Mouse (Mus musculus) CD8-positive naive resting alpha-beta T cell, adult 57 days (primary cell): ENCODE results near the gene Gspt1. TPM values are rescaled to one million over a fixed set of nuclear protein-coding genes. Genes with fewer than 3 reads are reported as not detected.

ENCODE experiments used
- total RNA-seq: library from RNA; stranded (reverse); gene quantifications from one replicate; pipeline ENCODE4 v1.2.4, GENCODE M21; 2023

Gene Gspt1
- total RNA-seq = 85.0 TPM

DNA sequence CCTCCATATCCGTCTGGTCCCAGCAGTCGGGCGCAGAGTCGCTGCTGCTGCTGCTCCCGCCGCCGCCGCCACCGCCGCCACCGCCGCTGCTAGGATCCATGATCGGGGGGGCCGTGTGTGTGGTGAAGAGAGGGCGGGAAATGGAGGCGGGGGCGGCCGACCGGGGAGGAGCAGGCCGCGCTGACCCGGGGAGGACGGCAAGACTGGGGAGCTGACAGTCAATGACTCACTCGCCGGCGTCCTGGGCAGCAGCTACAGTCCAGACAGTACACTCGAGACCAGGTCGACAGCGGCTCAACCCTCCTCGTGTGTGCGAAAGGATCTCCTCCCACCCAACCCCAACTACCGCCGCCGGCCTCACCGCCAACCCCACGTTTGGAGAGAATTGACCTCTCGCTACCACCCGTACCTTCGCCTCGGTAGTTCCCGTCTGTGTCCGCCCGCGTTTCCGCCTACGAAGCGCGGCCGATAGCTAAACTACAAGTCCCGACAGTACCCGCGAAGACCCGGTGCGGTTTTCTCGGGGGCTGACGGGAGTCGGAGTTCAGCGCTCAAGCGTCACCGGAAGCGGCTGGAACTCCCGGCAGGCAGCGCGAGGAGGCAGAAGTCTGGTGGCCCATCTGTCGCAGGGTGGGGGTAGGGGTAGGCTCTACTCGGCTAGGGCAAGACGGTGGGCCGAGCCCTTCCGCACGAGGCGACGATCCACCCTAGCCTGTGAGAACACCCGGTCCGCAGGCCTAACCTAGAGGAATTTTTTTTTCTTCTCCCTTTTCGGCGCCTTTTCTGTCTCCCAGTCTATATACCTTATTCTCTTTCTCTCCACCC is at the start of gene Gspt1:
Gene Gspt1, minus strand, starts transcription at position 428 of the 825 bp plus-strand sequence.

DNA sequence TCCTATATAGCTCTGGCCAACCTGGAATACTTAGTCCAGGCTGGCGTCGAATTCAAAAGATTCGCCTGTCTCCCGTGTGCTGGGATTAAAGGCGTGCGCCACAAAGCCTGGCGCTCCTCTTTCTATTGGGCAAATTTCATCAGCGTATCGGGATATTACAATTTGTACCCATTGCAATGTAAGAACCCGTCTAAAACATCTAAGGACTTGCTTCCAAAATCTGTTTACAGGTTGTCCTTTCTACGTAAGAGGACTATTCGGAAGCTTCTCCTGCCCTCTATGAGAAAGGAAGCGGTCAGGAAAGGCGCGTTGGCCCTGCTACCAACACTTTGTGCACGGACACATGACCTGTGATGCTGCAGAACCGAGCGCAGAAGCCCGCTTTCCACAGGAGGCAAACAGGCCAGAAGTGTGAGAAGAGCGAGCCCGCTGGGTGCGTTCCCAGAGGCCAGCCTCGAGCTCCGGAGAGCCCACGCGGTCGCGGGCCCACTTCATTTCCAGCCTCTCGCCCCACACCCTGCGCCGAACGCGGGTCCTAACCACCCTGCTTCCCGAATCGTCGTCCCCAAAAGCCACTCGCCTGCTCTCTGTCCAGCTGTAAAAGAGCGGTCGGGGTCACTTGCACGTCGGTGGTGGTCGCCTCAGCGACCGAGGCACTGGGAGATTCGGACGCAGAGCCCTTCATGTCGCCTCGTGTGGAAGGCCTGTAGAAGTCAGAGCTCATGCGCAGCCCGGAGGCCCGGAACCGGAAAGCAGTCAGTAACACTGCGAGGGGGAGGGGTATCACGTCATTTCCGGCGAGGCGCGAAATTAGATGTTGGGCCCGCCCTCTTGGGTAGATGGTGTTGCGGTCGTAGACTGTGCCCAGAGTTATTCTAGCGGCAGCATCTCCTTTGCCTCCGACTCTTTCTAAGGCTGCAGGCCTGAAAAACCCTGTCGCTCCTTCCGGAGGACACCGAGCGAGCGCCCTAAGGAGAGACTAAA is 51.3 kb downstream of the Gspt1 start, which contains the start of gene Rsl1d1:
Gene Rsl1d1, minus strand, starts transcription at position 761 of the 984 bp plus-strand sequence.

DNA sequence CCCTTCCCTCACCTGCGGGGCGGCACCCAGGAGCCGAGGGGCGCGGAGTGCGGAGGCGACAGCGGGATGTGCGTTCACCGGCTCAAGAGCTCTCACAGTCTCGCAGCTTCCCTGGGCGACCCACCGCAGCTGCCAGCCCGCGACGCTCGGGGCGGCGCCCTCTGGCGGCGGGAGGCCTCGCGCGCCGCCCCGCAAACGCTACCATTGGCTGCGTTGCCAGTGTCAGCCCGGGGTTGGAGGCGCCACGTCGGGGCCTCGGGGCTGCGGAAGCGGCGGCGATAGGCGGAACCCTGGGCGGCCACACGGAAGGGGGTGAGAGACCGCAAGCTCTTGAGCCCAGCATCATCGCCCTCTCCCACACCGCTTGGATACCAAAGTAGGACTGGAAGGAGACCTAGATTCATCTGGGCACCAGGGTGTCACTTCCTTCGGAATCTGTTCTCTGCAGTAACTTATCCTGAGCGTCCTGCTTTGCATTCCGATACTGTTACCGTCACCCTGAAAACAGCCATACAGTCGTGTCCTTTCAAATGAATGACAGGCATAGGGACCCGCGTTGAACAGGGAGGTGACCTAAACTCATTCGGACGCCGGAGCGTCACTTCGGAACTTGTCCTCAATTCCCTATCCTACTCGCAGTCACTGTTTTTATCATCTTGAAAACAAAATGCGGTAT is 77.8 kb downstream of the Gspt1 start, which contains the start of gene Zc3h7a:
Gene Zc3h7a, minus strand, starts transcription at position 186 of the 676 bp plus-strand sequence.

Other genes starting within 250 kb of the Gspt1 start
- gene Snn, start 193.4 kb downstream of the Gspt1 start, total RNA-seq = 18.1 TPM
- gene Litaf, start 188.2 kb downstream of the Gspt1 start, total RNA-seq = 16.5 TPM
- 51.3 TPM for gene Txndc11, start 119.7 kb downstream of the Gspt1 start, total RNA-seq
- gene Zc3h7a, start 77.9 kb downstream of the Gspt1 start, total RNA-seq = 317 TPM
- 105 TPM for gene Rsl1d1, start 51.0 kb downstream of the Gspt1 start, total RNA-seq
- not detected for gene Tnfrsf17, start 59.5 kb upstream of the Gspt1 start, total RNA-seq
- gene Snx29, start 68.6 kb upstream of the Gspt1 start, total RNA-seq = 39.8 TPM